Mouse (Mus musculus) lung, adult 2 months (tissue): ENCODE results near the gene Gm28510. TPM values are rescaled to one million over a fixed set of nuclear protein-coding genes. Genes with fewer than 3 reads are reported as not detected.
"Not testable (repeated sequence)": the region's sequence is repeated elsewhere in the genome, so short reads cannot be mapped to it uniquely, and the experiment has no call there.

Experiments used
- DNase-seq: peaks from one replicate; pipeline ENCODE4 v3.0.0; 2022
- H3K4me1 ChIP-seq: fragments of 200-500 bp; 2 replicates; pipeline ENCODE4 v1.6.1; 2011; ENCODE audit warnings: low read length; ENCODE audit not compliant: control insufficient read depth, insufficient read depth
- H3K4me3 ChIP-seq: fragments of 200-500 bp; replicated peaks from 2 replicates; pipeline ENCODE3; 2011; ENCODE audit warnings: low read depth, mild to moderate bottlenecking, control low read depth, low read length; ENCODE audit errors: extremely low read depth
- WGBS: fragments of 180-500 bp; shearing (Covaris S2); methylation state at CpG from one replicate; pipeline ENCODE4 v1.1.7; 2018; 5-methylcytosine and 5-hydroxymethylcytosine counted together
- polyA plus RNA-seq: library from polyadenylated mRNA; depleted of rRNA; stranded (reverse); fragments of >200 nt; gene quantifications from 2 replicates; pipeline ENCODE4 v1.2.3, GENCODE M21; 2012; rRNA removed

The Gm28510 gene
- not detected in 2 replicates for polyA plus RNA-seq

GRCm38 (mm10) chrY:10412437-10412836, at the start of gene Gm28510:
Gm28510 (plus strand) TSS chrY:10412737.
- WGBS, result no CpG with 5 or more reads among the region's 6 CpGs
- H3K4me3 ChIP-seq, H3K4me1 ChIP-seq, DNase-seq: not testable (repeated sequence)

Other genes with a start within 250 kb of the Gm28510 start
- not detected in 2 replicates for gene Gm20834, start 88.1 kb upstream of the Gm28510 start, polyA plus RNA-seq
- gene Gm20737, start 123.3 kb downstream of the Gm28510 start, polyA plus RNA-seq, result not detected in 2 replicates
- gene Gm21775, start 140.7 kb downstream of the Gm28510 start, polyA plus RNA-seq, result not detected in 2 replicates
- gene Gm21900, start 203.6 kb downstream of the Gm28510 start, polyA plus RNA-seq, result not detected in 2 replicates